Mouse (Mus musculus) liver, adult 2 months (tissue): ENCODE data around the gene Fbxo28.

ENCODE experiments used
- CTCF ChIP-seq: fragments of 200-500 bp; IDR thresholded peaks from 2 replicates; pipeline ENCODE4 v1.5.1; 2011; ENCODE audit warnings: low read depth, low read length, control low read depth
- POLR2A ChIP-seq: fragments of 200-500 bp; IDR thresholded peaks from 2 replicates; pipeline ENCODE4 v1.6.1; 2011; ENCODE audit warnings: low read length, control low read depth; ENCODE audit not compliant: insufficient read depth; ENCODE audit errors: extremely low read depth

- TF ChIP-seq POLR2A (no peak), CTCF (no peak)
Measured at GRCm38 (mm10) chr1:182284795-182285194, 56.6 kb downstream of the Fbxo28 start.
